Comparison of ENCODE assay signal across 8 mouse cellular contexts in the genomic region with DNA sequence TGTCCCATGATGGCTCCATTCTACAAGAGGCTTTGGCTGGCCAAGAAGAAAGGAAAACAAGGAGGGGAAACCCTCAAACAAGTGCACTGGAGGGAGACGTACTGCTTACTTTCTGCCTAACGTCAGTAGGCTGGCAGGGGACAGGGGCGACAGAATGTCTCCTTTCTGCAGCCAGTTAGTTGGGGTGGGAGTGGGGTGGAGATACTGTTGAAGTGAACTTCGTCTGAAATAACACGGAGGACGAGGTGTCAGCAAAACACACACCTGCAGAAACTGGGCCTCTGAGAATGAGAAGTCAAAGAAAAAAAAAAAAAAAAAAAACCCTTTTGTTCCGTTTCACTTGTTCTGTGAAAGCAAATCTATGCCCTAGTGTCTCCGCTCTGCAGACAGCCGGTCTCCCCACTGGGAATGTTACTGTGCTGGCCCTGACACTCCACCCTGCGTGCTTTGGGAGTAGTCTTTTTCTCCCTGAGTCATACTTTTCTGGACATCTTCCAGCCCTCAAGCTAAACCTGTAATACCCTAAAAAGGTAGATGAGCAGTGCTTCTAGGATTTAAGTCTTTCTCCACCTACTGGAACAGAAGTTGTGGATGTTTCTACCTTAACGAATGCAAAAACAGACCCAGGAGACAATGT.
DNase-seq lines count a peak whose midpoint lies in the region; ATAC-seq lines count a peak whose summit lies in the region.

No protein-coding gene starts in this region.

- ATAC-seq in kidney, embryonic 16.5 days (ENCODE audit: low FRiP score, low TSS enrichment): peak; percentile 16; the same call in 1 of the 2 replicates
- no peak for ATAC-seq in hindbrain, embryonic 12.5 days (ENCODE audit: low FRiP score)

- 29% methylated on average over 11 of the region's 11 CpGs for WGBS in kidney, embryonic 16.5 days
- WGBS in hindbrain, embryonic 12.5 days: 44% methylated on average over 11 of the region's 11 CpGs

- H3K27ac ChIP-seq in kidney, embryonic 16.5 days (ENCODE audit: low read length): peak overlapping the region; percentile 70
- H3K27ac ChIP-seq in hindbrain, embryonic 12.5 days: no peak overlapping the region

- peak; percentile 70 for DNase-seq in cerebellum, adult 9-11 months
- DNase-seq in cerebellum, adult 11 months: no peak
- peak; percentile 67 for DNase-seq in urinary bladder, postnatal 14 days (ENCODE audit: low spot score)
- DNase-seq in urinary bladder, adult 2 months (ENCODE audit: low spot score): no peak
- peak; percentile 64 for DNase-seq in thymus, postnatal 4 days
- no peak for DNase-seq in liver

- no peak overlapping the region for H3K4me3 ChIP-seq in kidney, embryonic 16.5 days (ENCODE audit: low read length)
- H3K4me3 ChIP-seq in hindbrain, embryonic 12.5 days: no peak overlapping the region

- no peaks in the 10 kb centered on the region for H3K27me3 ChIP-seq in kidney, embryonic 16.5 days (ENCODE audit: insufficient read depth, low read length)
- no peaks in the 10 kb centered on the region for H3K27me3 ChIP-seq in hindbrain, embryonic 12.5 days

- H3K36me3 ChIP-seq in kidney, embryonic 16.5 days (ENCODE audit: insufficient read depth, low read length): no peaks in the 10 kb centered on the region
- H3K36me3 ChIP-seq in hindbrain, embryonic 12.5 days: no peaks in the 10 kb centered on the region

- peaks cover 71% of the 10 kb centered on the region for H3K4me1 ChIP-seq in kidney, embryonic 16.5 days (ENCODE audit: insufficient read depth, low read length)
- peaks cover 47% of the 10 kb centered on the region for H3K4me1 ChIP-seq in hindbrain, embryonic 12.5 days

- no peak overlapping the region for H3K4me2 ChIP-seq in kidney, embryonic 16.5 days (replicated peaks; ENCODE audit: low read depth, low read length)
- no peak overlapping the region for H3K4me2 ChIP-seq in hindbrain, embryonic 12.5 days (replicated peaks)

- H3K9ac ChIP-seq in kidney, embryonic 16.5 days (replicated peaks; ENCODE audit: low read length): no peak overlapping the region
- no peak overlapping the region for H3K9ac ChIP-seq in hindbrain, embryonic 12.5 days

- H3K9me3 ChIP-seq in kidney, embryonic 16.5 days (ENCODE audit: low read length): no peaks in the 10 kb centered on the region
- H3K9me3 ChIP-seq in hindbrain, embryonic 12.5 days (replicated peaks): no peaks in the 10 kb centered on the region

Comparison
In these comparisons a context has a peak if more than half of its experiments do, and no peak if none do; other contexts are left out.
1. DNase-seq: peak in cerebellum, adult 9-11 months (single experiment), urinary bladder, postnatal 14 days (single experiment) and thymus, postnatal 4 days (single experiment); none in cerebellum, adult 11 months (single experiment), urinary bladder, adult 2 months (single experiment) and liver (single experiment).